ENCODE assay signal across 7 mouse cellular contexts in genomic region chr6:85374734-85375114, GRCm38 (mm10). TPM values are rescaled to one million over a fixed set of nuclear protein-coding genes. Genes with fewer than 3 reads are reported as not detected.
DNase-seq lines count a peak whose midpoint lies in the region; ATAC-seq and TF ChIP-seq lines count a peak whose summit lies in the region.

No protein-coding gene starts in this region.

- WGBS in intestine, postnatal 0 days: under 1% methylated on average over 19 of the region's 19 CpGs
- WGBS in midbrain, embryonic 12.5 days: under 1% methylated on average over 19 of the region's 19 CpGs
- WGBS in small intestine, adult 2 months: under 1% methylated on average over 19 of the region's 19 CpGs

- intact Hi-C loops in left cerebral cortex, postnatal 4 days (cut with DNase I): no loop called here

- TF ChIP-seq POLR2A in small intestine, adult 2 months (IDR thresholded peaks at IDR 0.05; ENCODE audit: low read depth, low read length): 0 out of 2 replicates have a peak, but pooled peaks have one; percentile 5

- TF ChIP-seq CTCF in intestine, postnatal 0 days (IDR thresholded peaks at IDR 0.05; ENCODE audit: low read depth): no peak
- no peak for TF ChIP-seq CTCF in small intestine, adult 2 months (IDR thresholded peaks at IDR 0.05; ENCODE audit: extremely low read depth, insufficient read length, insufficient replicate concordance, low read depth, low read length)

- 0 out of 2 replicates have a peak, but pooled peaks cover 9% of the 10 kb centered on the region for H3K4me1 ChIP-seq in intestine, postnatal 0 days (replicated peaks; ENCODE audit: control insufficient read depth, insufficient read depth, low read length)
- peaks cover 21% of the 10 kb centered on the region for H3K4me1 ChIP-seq in midbrain, embryonic 12.5 days
- peaks cover 6% of the 10 kb centered on the region for H3K4me1 ChIP-seq in small intestine, adult 2 months (ENCODE audit: control insufficient read depth, insufficient read depth, insufficient read length, low read length)

- peak; percentile 93 for DNase-seq in adrenal gland, adult 8-10 months
- peak; percentile 98 for DNase-seq in embryo, embryonic 9.5 days (ENCODE audit: extremely low spot score)
- DNase-seq in gonadal fat pad, adult 2 months (ENCODE audit: low read depth): peak; percentile 75
- peak; percentile 98 for DNase-seq in left cerebral cortex, postnatal 4 days

- peak overlapping the region; percentile 94 for H3K4me2 ChIP-seq in intestine, postnatal 0 days (replicated peaks; ENCODE audit: low read depth)
- H3K4me2 ChIP-seq in midbrain, embryonic 12.5 days (replicated peaks): peak overlapping the region; percentile 89

- H3K4me3 ChIP-seq in intestine, postnatal 0 days (ENCODE audit: low read depth, low read length): peak overlapping the region; percentile 89
- peak overlapping the region; percentile 67 for H3K4me3 ChIP-seq in midbrain, embryonic 12.5 days
- H3K4me3 ChIP-seq in small intestine, adult 2 months (ENCODE audit: low read depth, low read length): peak overlapping the region; percentile 83

- 0 out of 2 replicates have a peak overlapping the region, but pooled peaks have one; percentile 9 for H3K27ac ChIP-seq in intestine, postnatal 0 days (ENCODE audit: low read depth, low read length)
- peak overlapping the region; percentile 72 for H3K27ac ChIP-seq in midbrain, embryonic 12.5 days (replicated peaks)
- H3K27ac ChIP-seq in small intestine, adult 2 months (ENCODE audit: insufficient read depth, low read depth, low read length): no peak overlapping the region

- H3K9me3 ChIP-seq in intestine, postnatal 0 days (ENCODE audit: control insufficient read depth): no peaks in the 10 kb centered on the region
- no peaks in the 10 kb centered on the region for H3K9me3 ChIP-seq in midbrain, embryonic 12.5 days

- H3K36me3 ChIP-seq in intestine, postnatal 0 days (ENCODE audit: control insufficient read depth, insufficient read depth): 0 out of 2 replicates have a peak, but pooled peaks cover 7% of the 10 kb centered on the region
- H3K36me3 ChIP-seq in midbrain, embryonic 12.5 days: no peaks in the 10 kb centered on the region
- no peaks in the 10 kb centered on the region for H3K36me3 ChIP-seq in small intestine, adult 2 months (ENCODE audit: control insufficient read depth, insufficient read depth, low read length)

- peak; percentile 91 for ATAC-seq in intestine, postnatal 0 days
- peak; percentile 97 for ATAC-seq in midbrain, embryonic 12.5 days (ENCODE audit: low FRiP score, low read depth)

- peak overlapping the region; percentile 84; the same call in 1 of the 2 replicates for H3K9ac ChIP-seq in intestine, postnatal 0 days (ENCODE audit: low read depth, low read length)
- H3K9ac ChIP-seq in midbrain, embryonic 12.5 days (replicated peaks): peak overlapping the region; percentile 78

- no peaks in the 10 kb centered on the region for H3K27me3 ChIP-seq in intestine, postnatal 0 days (replicated peaks; ENCODE audit: control insufficient read depth, insufficient read depth, low read length)
- peaks cover 31% of the 10 kb centered on the region for H3K27me3 ChIP-seq in midbrain, embryonic 12.5 days
- H3K27me3 ChIP-seq in small intestine, adult 2 months (ENCODE audit: control insufficient read depth, insufficient read depth, low read length): peaks cover 2% of the 10 kb centered on the region; the same call in 1 of the 2 replicates

RNA-seq across cellular contexts. Expression of gene Rab11fip5, which starts 0.3 kb away (rescaled TPM):
- 10 to 100 TPM; 41.7 to 59.0 (median 53.0) TPM for total RNA-seq in adrenal gland, adult 8-10 months (2022)
- 21.9 and 22.4 TPM in 2 replicates for polyA plus RNA-seq in gonadal fat pad, adult 2 months (2012; rRNA removed)
- polyA plus RNA-seq in intestine, postnatal 0 days (2015; fragmentation: Nextera tagmentation; extraction: Ambion mirVana): 30.5 and 35.8 TPM in 2 replicates
- 10 to 100 TPM; 51.7 to 54.1 TPM for total RNA-seq in left cerebral cortex, postnatal 4 days (2021)
- polyA plus RNA-seq in midbrain, embryonic 12.5 days (2016; fragmentation: Nextera tagmentation; extraction: Ambion mirVana): 9.7 and 10.1 TPM in 2 replicates
- polyA plus RNA-seq in small intestine, adult 2 months (2012; rRNA removed): 3.0 and 3.8 TPM in 2 replicates

RNA-seq across cellular contexts. Expression of gene Sfxn5, which starts 41.5 kb away (rescaled TPM):
- total RNA-seq in adrenal gland, adult 8-10 months (2022): 10 to 100 TPM; 16.2 to 27.2 (median 21.0) TPM
- 8.8 and 18.6 TPM in 2 replicates for polyA plus RNA-seq in gonadal fat pad, adult 2 months (2012; rRNA removed)
- 3.2 and 3.4 TPM in 2 replicates for polyA plus RNA-seq in intestine, postnatal 0 days (2015; fragmentation: Nextera tagmentation; extraction: Ambion mirVana)
- total RNA-seq in left cerebral cortex, postnatal 4 days (2021): 10 to 100 TPM; 63.9 to 69.7 TPM
- polyA plus RNA-seq in midbrain, embryonic 12.5 days (2016; fragmentation: Nextera tagmentation; extraction: Ambion mirVana): 8.2 and 9.5 TPM in 2 replicates
- polyA plus RNA-seq in small intestine, adult 2 months (2012; rRNA removed): 0.63 and 1.0 TPM in 2 replicates

RNA-seq across cellular contexts. Expression of gene Noto, which starts 49.0 kb away (rescaled TPM):
- total RNA-seq in adrenal gland, adult 8-10 months (2022): not detected
- polyA plus RNA-seq in gonadal fat pad, adult 2 months (2012; rRNA removed): not detected in 2 replicates
- not detected in 2 replicates for polyA plus RNA-seq in intestine, postnatal 0 days (2015; fragmentation: Nextera tagmentation; extraction: Ambion mirVana)
- total RNA-seq in left cerebral cortex, postnatal 4 days (2021): not detected
- not detected in 2 replicates for polyA plus RNA-seq in midbrain, embryonic 12.5 days (2016; fragmentation: Nextera tagmentation; extraction: Ambion mirVana)
- not detected in 2 replicates for polyA plus RNA-seq in small intestine, adult 2 months (2012; rRNA removed)

RNA-seq across cellular contexts. Expression of gene Smyd5, which starts 57.1 kb away (rescaled TPM):
- total RNA-seq in adrenal gland, adult 8-10 months (2022): 10 to 100 TPM; 37.9 to 44.3 (median 43.5) TPM
- polyA plus RNA-seq in gonadal fat pad, adult 2 months (2012; rRNA removed): 21.4 and 23.9 TPM in 2 replicates
- 10.1 and 10.9 TPM in 2 replicates for polyA plus RNA-seq in intestine, postnatal 0 days (2015; fragmentation: Nextera tagmentation; extraction: Ambion mirVana)
- 10 to 100 TPM; 65.9 to 67.5 TPM for total RNA-seq in left cerebral cortex, postnatal 4 days (2021)
- polyA plus RNA-seq in midbrain, embryonic 12.5 days (2016; fragmentation: Nextera tagmentation; extraction: Ambion mirVana): 51.4 and 54.8 TPM in 2 replicates
- 6.8 and 9.5 TPM in 2 replicates for polyA plus RNA-seq in small intestine, adult 2 months (2012; rRNA removed)
